Mouse (Mus musculus): ENCODE results near the gene Ppp1r36. TPM values are rescaled to one million over a fixed set of nuclear protein-coding genes. Genes with fewer than 3 reads are reported as not detected.

Gene Ppp1r36
- polyA plus RNA-seq, 1 experiment from 2014 or later, result 1.8 TPM

Other genes with a start within 250 kb of the Ppp1r36 start
- gene Esr2, start 240.3 kb upstream of the Ppp1r36 start, polyA plus RNA-seq (2016; fragmentation: Nextera tagmentation; extraction: Ambion mirVana), result 0.20 and 0.27 TPM in 2 replicates
- gene Tex21, start 170.8 kb upstream of the Ppp1r36 start, polyA plus RNA-seq (2016; fragmentation: Nextera tagmentation; extraction: Ambion mirVana), result 0.06 and 0.07 TPM in 2 replicates
- 65.1 and 80.8 TPM in 2 replicates for gene Mthfd1, start 162.2 kb upstream of the Ppp1r36 start, polyA plus RNA-seq (2016; fragmentation: Nextera tagmentation; extraction: Ambion mirVana)
- gene Akap5, start 92.6 kb upstream of the Ppp1r36 start, polyA plus RNA-seq (2016; fragmentation: Nextera tagmentation; extraction: Ambion mirVana), result 9.5 and 12.3 TPM in 2 replicates
- gene Zbtb25, start 47.9 kb upstream of the Ppp1r36 start, polyA plus RNA-seq (2016; fragmentation: Nextera tagmentation; extraction: Ambion mirVana), result 12.7 and 16.8 TPM in 2 replicates
- gene Zbtb1, start 47.3 kb upstream of the Ppp1r36 start, polyA plus RNA-seq (2016; fragmentation: Nextera tagmentation; extraction: Ambion mirVana), result 8.9 and 10.2 TPM in 2 replicates
- 14.4 and 24.4 TPM in 2 replicates for gene Hspa2, start 13.4 kb upstream of the Ppp1r36 start, polyA plus RNA-seq (2016; fragmentation: Nextera tagmentation; extraction: Ambion mirVana)
- 5.1 and 5.3 TPM in 2 replicates for gene Plekhg3, start 113.4 kb downstream of the Ppp1r36 start, polyA plus RNA-seq (2016; fragmentation: Nextera tagmentation; extraction: Ambion mirVana)

All from heart, embryonic 10.5 days (tissue).